Mouse (Mus musculus) erythroblast, adult 5-6 weeks (primary cell): ENCODE data around the gene Rasgrf2. TPM values are rescaled to one million over a fixed set of nuclear protein-coding genes. Genes with fewer than 3 reads are reported as not detected.

Source experiments
- ATAC-seq: replicated peaks from 2 replicates; pipeline ENCODE4 v1.8.0; 2016; ENCODE audit warnings: moderate number of reproducible peaks, mild to moderate bottlenecking, moderate TSS enrichment, inconsistent platforms; ENCODE audit not compliant: poor library complexity, low FRiP score, severe bottlenecking
- total RNA-seq, 2 experiments: library from RNA; stranded (forward) in 1 of 2; stranded (reverse) in 1 of 2; fragments of 150-400 nt in 1 of 2; fragments of 200-764, 138-1000 nt in 1 of 2; gene quantifications; 2 replicates each; pipeline versions ENCODE4 v1.2.3 to v1.2.4; 2015 to 2017; ENCODE audit warnings: low replicate concordance in 2 of 2

Gene Rasgrf2
- total RNA-seq, 2 experiments from 2014 or later: not detected

DNA sequence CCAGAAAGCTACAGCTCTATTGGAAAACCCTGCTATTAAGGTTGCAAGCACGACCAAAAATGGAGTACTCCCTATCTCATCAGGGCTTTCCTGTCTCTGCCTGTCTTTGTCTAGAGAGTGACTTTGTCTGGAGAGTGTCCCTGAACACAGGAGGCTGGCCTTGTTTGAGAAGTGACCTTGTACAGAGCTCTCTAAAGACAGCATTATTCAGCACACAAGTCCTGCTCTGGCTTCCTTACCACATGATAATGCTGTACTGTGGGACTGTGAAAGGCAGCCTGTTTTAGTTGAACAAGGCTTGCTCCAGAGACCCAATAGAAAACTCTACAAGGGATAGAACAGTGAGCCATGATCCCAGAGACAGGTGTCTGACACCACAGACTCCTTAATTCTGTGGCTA, 235.0 kb downstream of the Rasgrf2 start:
- ATAC-seq: no peak

GRCm38 (mm10) chr13:91893132-91893531, 238.3 kb downstream of the Rasgrf2 start:
- ATAC-seq: no peak

DNA sequence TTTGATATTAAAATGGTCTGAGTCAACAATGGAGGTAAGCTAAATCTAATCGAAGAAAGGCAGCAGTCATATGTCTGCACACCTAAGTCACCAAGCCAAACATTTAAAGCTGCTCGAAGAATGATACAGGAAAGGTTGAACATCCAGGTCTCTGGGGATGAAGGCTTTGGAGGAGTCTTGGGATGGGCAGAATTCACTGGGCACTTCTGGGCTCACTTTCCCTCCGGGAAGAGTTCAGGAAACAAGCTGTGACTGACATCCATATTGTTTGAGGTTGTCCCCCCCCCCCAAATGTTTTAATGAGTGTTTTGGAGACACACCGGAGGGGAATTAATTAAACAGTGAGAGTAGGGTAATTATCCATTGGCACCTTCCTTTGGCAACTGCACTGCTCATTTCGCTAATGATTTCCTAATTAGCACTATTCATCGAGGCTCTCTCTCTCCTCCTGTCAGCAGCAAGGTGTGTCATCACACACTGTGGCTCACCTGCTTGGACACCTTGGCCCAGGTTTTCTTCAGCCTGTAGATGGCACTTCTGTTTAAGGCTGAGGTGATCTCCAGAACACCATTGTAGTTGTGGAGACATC, 241.3 kb downstream of the Rasgrf2 start:
- no peak for ATAC-seq

GRCm38 (mm10) chr13:91884714-91885386, 246.6 kb downstream of the Rasgrf2 start:
- no peak for ATAC-seq

DNA sequence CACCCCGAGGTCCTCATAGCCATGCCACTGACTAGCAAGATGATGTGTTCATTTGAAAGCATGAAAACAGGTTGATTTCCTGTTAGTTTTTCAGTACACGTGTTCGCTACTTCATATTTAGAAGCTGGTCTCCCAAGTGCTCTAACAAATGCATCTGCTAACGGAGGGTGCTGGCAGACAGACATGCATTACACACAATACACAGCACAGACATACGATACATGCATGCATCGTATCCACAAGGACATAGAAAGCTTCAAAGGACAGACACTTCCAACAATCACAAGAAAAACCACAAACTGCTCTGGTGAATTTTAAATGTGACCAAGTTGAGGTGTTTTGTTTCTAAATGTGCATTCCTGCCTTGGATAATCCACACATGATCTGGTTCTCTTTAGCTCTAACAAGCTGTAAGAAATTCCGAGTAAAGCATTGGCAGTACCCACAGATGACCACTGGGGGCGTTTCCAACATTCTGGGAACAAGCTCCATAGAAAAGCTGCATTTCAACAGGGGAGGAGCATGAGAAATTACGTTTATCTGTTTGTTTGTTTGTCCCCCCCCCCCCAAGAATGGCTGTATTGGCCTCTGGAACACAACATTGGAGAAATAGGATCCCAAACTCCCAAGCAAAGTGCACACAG, 249.5 kb downstream of the Rasgrf2 start:
- ATAC-seq: no peak

DNA sequence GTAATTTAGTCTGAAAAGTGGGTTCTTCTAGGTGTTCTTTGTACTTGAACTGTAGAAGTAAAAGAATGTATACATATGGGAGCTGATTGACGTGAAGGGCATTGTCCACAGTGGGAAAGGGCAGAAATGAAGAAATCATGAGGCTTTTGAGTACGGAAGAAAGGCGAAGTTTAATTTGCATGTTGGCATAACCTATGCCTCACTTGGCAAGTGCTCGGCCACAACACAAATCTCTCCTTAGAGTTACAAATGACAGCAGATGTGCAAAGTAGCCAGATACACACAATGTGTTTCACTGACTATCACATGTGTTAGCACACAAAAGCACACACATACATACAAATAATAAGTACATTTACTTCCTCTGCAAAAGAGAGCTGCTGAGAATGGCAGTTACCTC, 251.2 kb downstream of the Rasgrf2 start:
- no peak for ATAC-seq

DNA sequence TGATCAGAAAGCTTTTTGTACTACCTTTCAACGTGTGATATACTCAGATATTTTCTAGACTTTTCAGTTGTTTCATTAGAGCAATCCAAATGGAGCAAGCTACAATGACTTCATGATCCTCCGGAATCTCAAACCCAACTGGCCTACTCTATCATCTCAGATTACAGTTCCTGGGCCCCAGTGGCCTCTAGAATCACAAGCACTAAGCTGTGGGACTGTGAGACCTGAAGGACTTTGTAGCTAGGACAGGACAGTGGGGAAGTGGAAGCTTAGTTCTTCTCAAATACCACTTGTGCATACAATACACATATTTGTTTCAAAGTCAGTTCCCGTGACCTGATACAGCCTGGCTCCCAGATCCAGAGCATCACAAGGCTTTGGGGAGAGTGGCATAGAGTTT, 253.5 kb downstream of the Rasgrf2 start:
- no peak for ATAC-seq

GRCm38 (mm10) chr13:91877350-91877749, 254.1 kb downstream of the Rasgrf2 start:
- no peak for ATAC-seq

DNA sequence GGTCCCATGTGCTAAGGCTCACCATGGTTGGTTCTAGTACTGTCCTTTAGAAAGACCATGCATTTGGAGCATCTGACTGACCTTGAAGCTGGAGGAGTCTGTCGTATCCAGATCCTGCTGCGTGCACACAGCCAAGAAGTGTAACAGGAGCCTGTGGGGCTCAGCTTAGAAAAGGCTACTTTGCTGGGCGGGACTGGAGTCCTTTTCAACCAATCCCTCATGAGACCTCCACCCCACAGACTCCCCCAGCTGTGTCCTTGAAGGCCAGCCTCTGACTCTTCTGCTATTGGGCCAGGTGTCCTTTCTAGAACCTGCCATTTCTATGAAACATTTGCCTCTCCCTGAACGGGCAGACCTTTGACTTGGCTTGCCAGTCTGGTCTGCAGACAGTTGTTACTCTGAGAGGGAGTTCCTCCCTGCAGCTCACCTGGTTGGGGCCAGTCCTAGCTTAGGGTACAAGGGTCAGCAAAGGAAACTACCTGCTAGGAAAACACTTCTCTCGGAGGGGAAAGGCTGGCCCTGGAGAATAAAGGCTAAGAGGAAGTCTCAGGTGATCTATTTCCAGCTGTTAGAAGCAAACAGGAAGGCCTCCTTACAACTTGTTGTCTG, 254.6 kb downstream of the Rasgrf2 start, which contains the start of gene Ckmt2:
TSS of gene Ckmt2 (minus strand) at position 145 of the 609 bp plus-strand sequence.
- ATAC-seq: no peak

DNA sequence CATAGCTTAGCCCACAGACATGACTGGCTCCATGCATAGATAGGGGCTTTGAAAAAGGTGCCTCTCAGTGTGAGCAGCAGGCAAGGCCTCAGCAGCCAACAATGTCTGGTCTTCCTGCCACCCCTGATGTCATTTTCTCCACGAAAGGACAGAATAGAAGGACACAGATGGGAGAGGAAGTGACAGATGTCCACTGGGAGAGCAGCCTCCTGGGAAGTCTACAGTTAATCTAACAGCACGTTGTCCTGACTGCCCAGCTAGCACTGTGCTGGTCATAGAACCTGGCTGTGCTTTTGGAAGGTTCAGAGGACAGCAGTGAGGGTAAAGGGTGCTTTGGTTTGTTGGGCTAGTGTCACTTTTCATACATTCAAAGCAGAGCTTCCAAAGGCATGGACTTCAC, 255.9 kb downstream of the Rasgrf2 start:
- no peak for ATAC-seq

- no peak for ATAC-seq
These were observed 256.9 kb downstream of the Rasgrf2 start for GRCm38 (mm10) chr13:91874565-91874964.

- ATAC-seq: no peak
These were observed 257.6 kb downstream of the Rasgrf2 start for GRCm38 (mm10) chr13:91873734-91874329.

DNA sequence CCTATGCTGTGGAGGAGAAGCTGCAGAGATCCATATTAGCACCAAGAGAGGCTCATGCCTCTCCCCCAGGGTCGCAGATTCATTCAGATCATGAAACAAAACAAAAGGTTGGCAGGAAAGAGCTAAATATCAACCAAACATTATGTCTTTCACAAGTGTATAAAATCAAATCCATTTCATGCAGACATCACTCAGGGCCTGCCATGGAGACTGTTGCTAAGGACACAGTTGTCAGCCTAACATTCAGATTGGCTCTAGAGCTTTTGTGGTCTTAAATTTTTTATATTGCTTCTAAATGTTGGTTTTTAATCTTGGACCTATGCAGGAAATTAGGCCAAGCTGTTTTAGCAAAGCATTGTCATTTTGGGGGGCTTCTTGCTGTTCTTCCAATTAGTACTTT, 262.9 kb downstream of the Rasgrf2 start:
- ATAC-seq: no peak

DNA sequence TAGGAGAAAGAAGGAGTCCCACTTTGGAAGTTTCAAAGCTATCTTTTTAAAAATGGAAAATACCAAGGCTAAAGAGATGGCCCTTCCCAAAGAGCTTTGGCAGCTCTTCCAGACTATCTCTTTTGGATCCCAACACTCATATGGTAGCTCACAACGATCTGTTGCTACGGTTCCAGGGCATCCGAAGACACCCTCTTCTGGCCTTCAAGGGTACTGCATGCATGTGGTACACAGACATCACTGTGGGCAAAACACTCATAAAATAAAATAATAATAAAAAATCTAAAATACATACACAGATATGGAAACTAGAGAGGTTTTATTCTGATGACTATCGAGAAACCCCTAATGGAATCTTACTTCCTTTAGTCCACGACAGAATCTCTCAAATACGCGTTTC, 272.6 kb downstream of the Rasgrf2 start:
- no peak for ATAC-seq

GRCm38 (mm10) chr13:91857427-91857826, 274.0 kb downstream of the Rasgrf2 start:
- ATAC-seq: no peak

DNA sequence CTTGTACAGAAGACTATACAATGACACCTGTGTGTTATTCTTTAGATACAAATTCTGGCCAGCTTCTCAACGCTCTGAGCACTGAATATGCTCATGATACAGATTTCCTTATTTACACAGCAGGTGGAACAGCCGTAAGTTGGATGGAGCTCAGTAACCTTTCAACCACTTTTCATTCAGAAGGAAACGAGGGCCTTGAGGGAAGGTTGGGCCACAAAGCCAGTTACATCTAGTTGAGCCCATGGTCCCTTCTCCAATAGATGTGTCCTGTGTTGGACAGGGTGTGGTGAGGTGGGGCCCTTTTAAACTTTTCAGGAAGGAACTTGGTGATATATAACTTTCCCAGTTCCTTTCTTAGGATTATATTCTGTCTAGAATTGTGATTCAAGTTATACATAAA, 277.0 kb downstream of the Rasgrf2 start:
- ATAC-seq: no peak

Other genes starting within 250 kb of the Rasgrf2 start
- not detected in 2 replicates for gene Gm20379, start 174.3 kb upstream of the Rasgrf2 start, total RNA-seq (2015; ENCODE audit: low replicate concordance)
- not detected in 2 replicates for gene Gm20379, start 174.3 kb upstream of the Rasgrf2 start, total RNA-seq (2017; ENCODE audit: low replicate concordance)
- 6.1 and 8.8 TPM in 2 replicates for gene Dhfr, start 223.1 kb upstream of the Rasgrf2 start, total RNA-seq (2015; ENCODE audit: low replicate concordance)
- 7.1 TPM in 2 replicates for gene Dhfr, start 223.1 kb upstream of the Rasgrf2 start, total RNA-seq (2017; ENCODE audit: low replicate concordance)
- 8.5 and 11.3 TPM in 2 replicates for gene Msh3, start 223.3 kb upstream of the Rasgrf2 start, total RNA-seq (2015; ENCODE audit: low replicate concordance)
- gene Msh3, start 223.3 kb upstream of the Rasgrf2 start, total RNA-seq (2017; ENCODE audit: low replicate concordance): 12.7 and 19.8 TPM in 2 replicates